Mouse (Mus musculus) kidney, adult 2 months (tissue): ENCODE results near the gene Kctd21. TPM values are rescaled to one million over a fixed set of nuclear protein-coding genes. Genes with fewer than 3 reads are reported as not detected.

Experiments used
- DNase-seq: peaks from one replicate; pipeline ENCODE4 v3.0.0; 2021
- H3K27ac ChIP-seq: fragments of 200-500 bp; 2 replicates; pipeline ENCODE4 v1.5.1; 2012; ENCODE audit warnings: low read depth, low read length, control low read depth, inconsistent platforms; ENCODE audit not compliant: insufficient read depth
- H3K27me3 ChIP-seq: fragments of 200-500 bp; replicated peaks from 2 replicates; pipeline ENCODE4 v1.6.1; 2012; ENCODE audit warnings: mild to moderate bottlenecking, moderate library complexity, low read length, inconsistent platforms; ENCODE audit not compliant: control insufficient read depth, insufficient read depth
- H3K36me3 ChIP-seq: fragments of 200-500 bp; 2 replicates; pipeline ENCODE4 v1.6.1; 2012; ENCODE audit warnings: mild to moderate bottlenecking, moderate library complexity, low read length, inconsistent platforms; ENCODE audit not compliant: control insufficient read depth, insufficient read depth
- H3K4me1 ChIP-seq: fragments of 200-500 bp; 2 replicates; pipeline ENCODE4 v1.6.1; 2011; ENCODE audit warnings: low read length; ENCODE audit not compliant: control insufficient read depth, insufficient read depth
- H3K4me3 ChIP-seq: fragments of 200-500 bp; 2 replicates; pipeline ENCODE4 v1.5.1; 2011; ENCODE audit warnings: mild to moderate bottlenecking, low read depth, low read length, control low read depth; ENCODE audit not compliant: insufficient read depth
- CTCF ChIP-seq: fragments of 200-500 bp; conservative IDR thresholded peaks from 2 replicates; pipeline ENCODE4 v1.5.1; 2011; ENCODE audit warnings: low read depth, mild to moderate bottlenecking, control low read depth, low read length, moderate library complexity, mixed read lengths; ENCODE audit not compliant: insufficient read depth, insufficient read length
- POLR2A ChIP-seq: fragments of 200-500 bp; IDR thresholded peaks from one replicate; pipeline ENCODE4 v1.6.1; 2011; ENCODE audit warnings: low read depth, low read length, control low read depth
- WGBS: fragments of 180-500 bp; shearing (Covaris S2); methylation state at CpG from one replicate; pipeline ENCODE4 v1.1.7; 2018; 5-methylcytosine and 5-hydroxymethylcytosine counted together
- polyA plus RNA-seq: library from polyadenylated mRNA; depleted of rRNA; stranded (reverse); fragments of >200 nt; gene quantifications from 2 replicates; pipeline ENCODE4 v1.2.3, GENCODE M21; 2012

The Kctd21 gene
- polyA plus RNA-seq, 1 experiment: 6.3 TPM

DNA sequence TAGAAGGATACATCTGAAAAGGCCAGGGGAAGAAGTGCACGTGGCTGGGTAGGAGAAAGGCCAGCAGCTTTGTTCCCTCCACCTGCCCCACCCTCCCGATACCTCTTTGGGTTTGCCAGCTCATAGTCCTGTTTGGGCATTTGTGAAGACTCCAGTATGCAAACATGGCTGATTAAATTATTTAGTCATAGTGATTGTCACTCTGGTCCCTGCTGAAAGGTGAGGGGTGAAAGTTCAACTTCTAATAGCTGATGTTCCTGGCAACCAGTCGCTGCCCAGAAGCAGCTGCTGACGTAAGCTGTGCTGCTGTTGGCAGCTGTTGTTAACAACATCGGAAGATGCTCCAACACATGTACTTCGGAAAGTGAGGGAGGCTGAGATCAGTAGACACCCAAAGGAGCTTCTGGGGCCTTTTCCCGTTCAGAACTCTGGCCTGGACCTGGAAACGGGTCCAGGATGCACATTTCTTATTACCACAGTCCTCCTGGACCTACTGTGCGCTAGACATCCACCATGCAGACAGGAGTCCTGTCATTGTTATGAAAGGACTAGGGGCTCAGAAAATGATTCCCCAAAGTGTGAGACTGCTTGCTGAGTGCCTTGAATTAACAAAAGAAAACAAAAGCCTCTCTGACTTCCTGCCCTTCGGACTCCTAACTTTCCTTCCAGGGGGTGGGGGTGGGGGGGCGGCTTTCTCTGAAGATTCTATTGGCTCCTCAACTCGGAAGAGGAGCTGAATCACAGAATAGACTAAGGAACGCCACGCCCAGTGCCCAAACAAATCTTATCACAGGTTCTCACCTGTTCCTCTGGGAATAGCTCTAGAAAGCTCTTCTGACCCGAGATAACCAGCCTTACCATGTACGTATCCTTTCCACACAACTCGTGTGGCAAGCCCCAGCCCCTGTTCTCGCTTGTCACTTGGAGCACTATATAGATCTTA is 9.1 kb downstream of the Kctd21 start:
- no peak overlapping the region for H3K4me3 ChIP-seq
- peak; percentile 53 for DNase-seq
- H3K4me1 ChIP-seq: no peaks in the 10 kb centered on the region
- TF ChIP-seq CTCF: no peak
- TF ChIP-seq POLR2A: no peak
- no peak overlapping the region for H3K27ac ChIP-seq
- no peaks in the 10 kb centered on the region for H3K27me3 ChIP-seq
- WGBS: 69% methylated on average over 18 of the region's 18 CpGs
- no peaks in the 10 kb centered on the region for H3K36me3 ChIP-seq

DNA sequence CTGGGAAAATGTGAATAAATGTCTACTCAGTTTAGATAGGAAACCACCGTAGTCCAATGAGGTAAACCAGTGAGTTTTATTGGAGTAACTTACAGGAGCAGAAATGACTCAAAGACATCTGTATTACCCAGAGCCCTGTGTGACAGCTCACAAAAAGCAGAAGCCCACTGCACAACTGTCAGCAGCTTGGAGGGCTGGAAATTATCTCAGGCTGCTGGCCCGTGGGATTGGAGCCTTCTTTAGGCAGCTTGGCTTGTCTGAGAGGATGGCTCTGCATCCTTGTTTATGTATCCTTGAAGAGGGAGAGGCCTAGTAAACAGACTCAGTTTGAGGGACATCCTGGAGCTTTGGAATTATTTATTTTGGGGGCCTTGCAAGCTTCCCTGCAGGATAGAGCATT is 10.8 kb downstream of the Kctd21 start:
- WGBS: 82% methylated on average over 2 of the region's 2 CpGs

DNA sequence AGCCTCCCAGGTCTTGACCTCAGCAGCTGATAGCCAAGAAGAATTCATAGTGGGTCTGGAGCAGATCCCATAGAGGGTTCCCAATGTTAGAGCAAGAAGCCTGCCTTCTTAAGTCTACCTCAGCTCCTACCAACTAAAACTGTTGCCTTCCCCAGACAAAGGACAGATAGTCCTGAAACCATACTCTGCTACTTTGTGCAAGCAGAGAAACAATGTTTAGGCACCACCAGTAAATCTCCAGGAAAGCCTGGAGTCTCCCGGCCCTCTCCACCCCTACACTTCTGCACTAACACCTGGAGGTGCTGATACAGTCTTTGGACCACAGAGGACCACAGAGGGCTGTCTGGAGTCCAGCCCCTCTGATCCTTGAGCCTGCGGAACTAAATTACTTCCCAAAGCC is 12.5 kb downstream of the Kctd21 start:
- 84% methylated on average over 2 of the region's 2 CpGs for WGBS
- no peak overlapping the region for H3K4me3 ChIP-seq
- TF ChIP-seq POLR2A: no peak
- no peak for TF ChIP-seq CTCF
- H3K4me1 ChIP-seq: no peaks in the 10 kb centered on the region
- H3K27ac ChIP-seq: no peak overlapping the region
- H3K36me3 ChIP-seq: no peaks in the 10 kb centered on the region
- H3K27me3 ChIP-seq: no peaks in the 10 kb centered on the region
- DNase-seq: no peak

More for the DNA sequence above, 10.8 kb downstream of the Kctd21 start:
- no peak for DNase-seq
- Histone ChIP-seq H3K4me3 (no peak overlapping the region), H3K27ac (no peak overlapping the region), H3K4me1 (no peaks in the 10 kb centered on the region), H3K27me3 (no peaks in the 10 kb centered on the region), H3K36me3 (no peaks in the 10 kb centered on the region)
- TF ChIP-seq CTCF: no peak
- TF ChIP-seq POLR2A: no peak

DNA sequence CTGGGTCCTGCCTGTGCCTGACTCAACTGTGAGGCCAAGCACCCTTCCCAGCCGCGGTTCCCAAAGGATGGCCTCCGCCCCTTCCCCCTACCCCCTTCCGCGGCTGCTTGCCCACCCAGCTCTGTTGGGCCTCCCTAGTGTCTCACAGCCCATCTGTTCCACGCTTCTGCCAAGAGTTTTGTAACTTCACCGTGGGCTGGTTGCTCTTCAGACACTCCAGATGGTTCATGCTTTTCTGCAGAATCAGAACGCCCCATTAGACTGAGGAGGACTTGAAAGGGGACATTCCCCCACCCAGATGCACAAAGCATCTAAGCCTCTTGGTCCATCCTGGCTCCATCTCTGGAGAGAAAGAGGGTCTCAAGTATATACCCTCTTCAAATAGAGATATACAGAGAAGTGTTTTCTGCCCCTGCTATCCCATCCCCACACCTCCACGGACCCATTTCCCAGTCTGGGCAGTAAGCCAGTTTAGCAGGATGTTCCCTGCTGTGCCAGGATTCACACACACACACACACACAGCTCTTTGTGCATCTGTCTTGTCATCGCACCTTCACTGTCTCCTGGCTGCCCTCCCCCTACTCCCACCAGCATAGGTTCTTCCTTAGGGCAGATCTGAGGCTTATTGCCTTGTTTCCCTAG is 13.2 kb downstream of the Kctd21 start:
- no peaks in the 10 kb centered on the region for H3K4me1 ChIP-seq
- TF ChIP-seq CTCF (no peak), POLR2A (no peak)
- no peak overlapping the region for H3K4me3 ChIP-seq
- no peaks in the 10 kb centered on the region for H3K36me3 ChIP-seq
- 53% methylated on average over 10 of the region's 10 CpGs for WGBS
- peak; percentile 20 for DNase-seq
- no peaks in the 10 kb centered on the region for H3K27me3 ChIP-seq
- no peak overlapping the region for H3K27ac ChIP-seq

DNA sequence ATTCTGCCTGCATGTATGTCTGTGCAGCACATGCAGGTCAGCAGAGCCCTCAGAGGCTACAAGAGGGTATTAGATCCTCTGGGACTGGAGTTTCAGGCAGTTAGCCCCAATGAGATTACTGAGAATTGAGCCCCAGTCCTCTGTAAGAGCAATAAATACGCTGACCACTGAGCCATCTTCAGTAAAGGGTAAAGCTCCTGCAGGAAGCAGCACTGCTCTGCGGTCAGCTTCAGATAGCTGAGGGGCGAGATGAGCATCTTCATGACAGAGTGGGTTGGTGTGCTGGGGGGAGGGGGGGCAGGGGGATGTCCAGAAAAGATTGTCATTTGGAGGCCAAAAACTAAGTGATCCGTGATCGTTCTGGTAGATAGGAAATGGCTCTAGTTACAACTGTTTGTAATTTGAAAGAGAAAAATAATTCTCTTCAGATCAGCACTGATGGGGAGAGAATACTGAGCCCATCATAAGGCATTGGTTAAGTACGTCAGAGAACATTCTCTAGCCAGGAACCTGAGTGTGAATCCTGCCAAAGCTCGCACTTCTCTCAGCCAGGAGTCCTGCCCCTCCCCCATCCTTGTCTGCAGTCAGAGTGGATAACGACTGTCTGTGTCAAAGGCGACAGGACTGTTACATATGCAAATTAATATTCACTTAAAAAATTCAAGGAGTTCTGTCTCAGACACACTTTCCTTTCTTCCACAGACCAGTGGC is 14.1 kb downstream of the Kctd21 start:
- H3K27ac ChIP-seq: no peak overlapping the region
- no peak overlapping the region for H3K4me3 ChIP-seq
- H3K4me1 ChIP-seq: no peaks in the 10 kb centered on the region
- H3K27me3 ChIP-seq: no peaks in the 10 kb centered on the region
- no peak for TF ChIP-seq POLR2A
- no peak for TF ChIP-seq CTCF
- no peaks in the 10 kb centered on the region for H3K36me3 ChIP-seq
- no peak for DNase-seq
- 75% methylated on average over 9 of the region's 9 CpGs for WGBS

DNA sequence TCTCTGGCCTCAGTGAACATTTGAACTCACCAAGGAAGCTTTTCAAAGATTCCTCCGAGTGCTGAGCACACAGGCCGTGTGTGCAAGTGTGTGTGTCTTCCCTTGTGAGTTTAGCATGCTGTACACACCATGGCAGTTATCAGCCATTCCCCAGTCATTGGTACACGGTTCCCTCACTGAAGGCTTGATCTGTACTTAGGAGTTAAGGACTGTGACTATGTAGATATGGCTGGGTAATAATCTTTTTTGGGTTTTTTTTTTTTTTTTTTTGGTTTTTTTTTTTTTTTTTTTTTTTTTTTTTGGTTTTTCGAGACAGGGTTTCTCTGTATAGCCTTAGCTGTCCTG is 14.7 kb downstream of the Kctd21 start:
- no peak for TF ChIP-seq POLR2A
- TF ChIP-seq CTCF: no peak
- 73% methylated on average over 4 of the region's 4 CpGs for WGBS
- no peaks in the 10 kb centered on the region for H3K27me3 ChIP-seq
- H3K27ac ChIP-seq: no peak overlapping the region
- no peak for DNase-seq
- H3K4me3 ChIP-seq: no peak overlapping the region
- H3K4me1 ChIP-seq: no peaks in the 10 kb centered on the region
- no peaks in the 10 kb centered on the region for H3K36me3 ChIP-seq

DNA sequence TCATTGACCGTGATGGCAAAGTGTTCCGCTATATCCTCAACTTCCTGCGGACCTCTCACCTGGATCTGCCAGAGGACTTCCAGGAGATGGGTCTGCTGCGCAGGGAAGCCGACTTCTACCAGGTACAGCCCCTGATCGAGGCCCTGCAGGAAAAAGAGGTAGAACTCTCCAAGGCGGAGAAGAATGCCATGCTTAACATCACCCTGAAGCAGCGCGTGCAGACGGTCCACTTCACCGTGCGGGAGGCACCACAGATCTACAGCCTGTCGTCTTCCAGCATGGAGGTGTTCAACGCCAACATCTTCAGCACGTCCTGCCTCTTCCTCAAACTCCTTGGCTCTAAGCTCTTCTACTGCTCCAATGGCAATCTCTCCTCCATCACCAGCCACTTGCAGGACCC is 15.3 kb downstream of the Kctd21 start:
- no peak overlapping the region for H3K27ac ChIP-seq
- no peaks in the 10 kb centered on the region for H3K4me1 ChIP-seq
- DNase-seq: no peak
- no peaks in the 10 kb centered on the region for H3K36me3 ChIP-seq
- H3K4me3 ChIP-seq: no peak overlapping the region
- no peak for TF ChIP-seq CTCF
- no peak for TF ChIP-seq POLR2A
- no peaks in the 10 kb centered on the region for H3K27me3 ChIP-seq
- WGBS: 95% methylated on average over 15 of the region's 15 CpGs
